Mouse (Mus musculus): ENCODE results near the gene Snx14. TPM values are rescaled to one million over a fixed set of nuclear protein-coding genes. Genes with fewer than 3 reads are reported as not detected.

The Snx14 gene
- polyA plus RNA-seq, 1 experiment from 2014 or later: 20.3 TPM

DNA sequence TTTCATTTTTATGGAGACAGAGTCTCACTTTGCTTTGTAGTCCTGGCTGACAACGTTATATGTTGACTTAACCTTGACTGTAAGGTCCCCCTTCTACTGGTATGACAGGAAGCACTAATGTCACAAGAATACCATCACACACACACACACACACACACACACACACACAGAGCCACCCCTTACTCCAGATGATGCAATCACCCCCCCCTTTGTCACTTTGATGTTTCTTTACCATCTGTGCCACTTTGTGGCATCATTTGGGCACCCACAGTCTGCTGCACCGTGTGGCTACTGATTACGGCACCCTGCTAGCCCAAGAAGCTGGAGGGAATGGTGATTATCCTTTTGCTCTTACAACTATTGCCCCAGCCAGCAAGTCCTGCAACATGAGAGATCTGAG lies 81.6 kb downstream of the Snx14 start:
- no peak for ATAC-seq
- H3K27ac ChIP-seq (ENCODE audit: low read length): no peak overlapping the region
- H3K4me3 ChIP-seq (ENCODE audit: low read depth, low read length): no peak overlapping the region
- no peak overlapping the region for H3K9ac ChIP-seq (replicated peaks; ENCODE audit: low read depth)
- TF ChIP-seq CTCF (IDR thresholded peaks at IDR 0.05) (no peak), EP300 (IDR thresholded peaks at IDR 0.05) (no peak)
- H3K36me3 ChIP-seq (ENCODE audit: insufficient read depth, low read length): no peaks in the 10 kb centered on the region
- H3K27me3 ChIP-seq (replicated peaks; ENCODE audit: insufficient read depth, low read length): no peaks in the 10 kb centered on the region
- 36% methylated on average over 3 of the region's 3 CpGs for WGBS
- no peak overlapping the region for H3K4me2 ChIP-seq (replicated peaks; ENCODE audit: low read depth, low read length)
- no peaks in the 10 kb centered on the region for H3K4me1 ChIP-seq (ENCODE audit: insufficient read depth, low read depth, low read length)
- no peaks in the 10 kb centered on the region for H3K9me3 ChIP-seq (ENCODE audit: low read length)
- DNase-seq (ENCODE audit: low spot score): no peak

- no peaks in the 10 kb centered on the region for H3K27me3 ChIP-seq (replicated peaks; ENCODE audit: insufficient read depth, low read length)
- no peak for ATAC-seq
- no peaks in the 10 kb centered on the region for H3K36me3 ChIP-seq (ENCODE audit: insufficient read depth, low read length)
- H3K27ac ChIP-seq (ENCODE audit: low read length): no peak overlapping the region
- TF ChIP-seq EP300 (IDR thresholded peaks at IDR 0.05) (no peak), CTCF (IDR thresholded peaks at IDR 0.05) (no peak)
- no peaks in the 10 kb centered on the region for H3K4me1 ChIP-seq (ENCODE audit: insufficient read depth, low read depth, low read length)
- no peak for DNase-seq (ENCODE audit: low spot score)
- no peak overlapping the region for H3K4me3 ChIP-seq (ENCODE audit: low read depth, low read length)
- H3K4me2 ChIP-seq (replicated peaks; ENCODE audit: low read depth, low read length): no peak overlapping the region
- H3K9me3 ChIP-seq (ENCODE audit: low read length): no peaks in the 10 kb centered on the region
- WGBS: 87% methylated on average over 7 of the region's 7 CpGs
- H3K9ac ChIP-seq (replicated peaks; ENCODE audit: low read depth): no peak overlapping the region
Observed at GRCm38 (mm10) chr9:88353459-88353858, 85.3 kb downstream of the Snx14 start.

- Histone ChIP-seq H3K9me3 (ENCODE audit: low read length) (no peaks in the 10 kb centered on the region), H3K4me2 (replicated peaks; ENCODE audit: low read depth, low read length) (no peak overlapping the region), H3K9ac (replicated peaks; ENCODE audit: low read depth) (no peak overlapping the region), H3K27ac (ENCODE audit: low read length) (no peak overlapping the region), H3K4me3 (ENCODE audit: low read depth, low read length) (no peak overlapping the region), H3K27me3 (replicated peaks; ENCODE audit: insufficient read depth, low read length) (no peaks in the 10 kb centered on the region), H3K36me3 (ENCODE audit: insufficient read depth, low read length) (no peaks in the 10 kb centered on the region), H3K4me1 (ENCODE audit: insufficient read depth, low read depth, low read length) (no peaks in the 10 kb centered on the region)
- DNase-seq (ENCODE audit: low spot score): no peak
- WGBS: 65% methylated on average over 6 of the region's 6 CpGs
- ATAC-seq: no peak
- TF ChIP-seq EP300 (IDR thresholded peaks at IDR 0.05): no peak
- no peak for TF ChIP-seq CTCF (IDR thresholded peaks at IDR 0.05)
Observed at GRCm38 (mm10) chr9:88352741-88353140, 86.0 kb downstream of the Snx14 start.

- no peak for ATAC-seq
Observed at GRCm38 (mm10) chr9:88351163-88351562, 87.6 kb downstream of the Snx14 start.

DNA sequence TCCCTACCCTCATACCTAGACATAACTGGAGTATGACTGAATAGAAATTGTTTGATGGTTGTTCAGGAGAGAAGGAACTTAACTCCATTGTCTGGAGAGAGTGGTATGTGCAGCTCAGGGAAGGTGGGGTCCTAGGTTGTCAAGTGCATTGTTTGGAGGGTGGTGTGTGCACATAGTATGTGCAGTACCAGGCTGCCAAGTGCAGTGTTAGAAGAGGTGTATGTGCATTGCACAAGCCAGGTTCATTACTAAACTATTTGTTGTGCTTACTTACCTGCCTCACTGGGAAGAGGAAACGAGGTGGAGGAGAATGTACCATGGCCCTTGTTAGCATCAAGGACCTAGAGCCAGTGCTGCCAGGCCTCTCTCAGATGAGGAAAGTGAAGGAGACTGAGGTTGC lies 88.4 kb downstream of the Snx14 start:
- no peak overlapping the region for H3K27ac ChIP-seq (ENCODE audit: low read length)
- ATAC-seq (peak; percentile 90), DNase-seq (ENCODE audit: low spot score) (peak; percentile 74)
- no peaks in the 10 kb centered on the region for H3K27me3 ChIP-seq (replicated peaks; ENCODE audit: insufficient read depth, low read length)
- TF ChIP-seq CTCF (IDR thresholded peaks at IDR 0.05): no peak
- 0 out of 2 replicates have a peak, but pooled peaks have one; percentile 35 for TF ChIP-seq EP300 (IDR thresholded peaks at IDR 0.05)
- no peak overlapping the region for H3K4me2 ChIP-seq (replicated peaks; ENCODE audit: low read depth, low read length)
- H3K9me3 ChIP-seq (ENCODE audit: low read length): no peaks in the 10 kb centered on the region
- no peak overlapping the region for H3K9ac ChIP-seq (replicated peaks; ENCODE audit: low read depth)
- no peaks in the 10 kb centered on the region for H3K4me1 ChIP-seq (ENCODE audit: insufficient read depth, low read depth, low read length)
- 47% methylated on average over 1 of the region's 1 CpGs for WGBS
- H3K36me3 ChIP-seq (ENCODE audit: insufficient read depth, low read length): no peaks in the 10 kb centered on the region
- no peak overlapping the region for H3K4me3 ChIP-seq (ENCODE audit: low read depth, low read length)

More at GRCm38 (mm10) chr9:88351163-88351562, 87.6 kb downstream of the Snx14 start:
- H3K4me2 ChIP-seq (replicated peaks; ENCODE audit: low read depth, low read length): no peak overlapping the region
- no peaks in the 10 kb centered on the region for H3K36me3 ChIP-seq (ENCODE audit: insufficient read depth, low read length)
- H3K4me3 ChIP-seq (ENCODE audit: low read depth, low read length): no peak overlapping the region
- WGBS: 26% methylated on average over 3 of the region's 3 CpGs
- H3K9ac ChIP-seq (replicated peaks; ENCODE audit: low read depth): no peak overlapping the region
- TF ChIP-seq CTCF (IDR thresholded peaks at IDR 0.05) (no peak), EP300 (IDR thresholded peaks at IDR 0.05) (no peak)
- DNase-seq (ENCODE audit: low spot score): no peak
- H3K27me3 ChIP-seq (replicated peaks; ENCODE audit: insufficient read depth, low read length): no peaks in the 10 kb centered on the region
- H3K4me1 ChIP-seq (ENCODE audit: insufficient read depth, low read depth, low read length): no peaks in the 10 kb centered on the region
- no peaks in the 10 kb centered on the region for H3K9me3 ChIP-seq (ENCODE audit: low read length)
- H3K27ac ChIP-seq (ENCODE audit: low read length): no peak overlapping the region

DNA sequence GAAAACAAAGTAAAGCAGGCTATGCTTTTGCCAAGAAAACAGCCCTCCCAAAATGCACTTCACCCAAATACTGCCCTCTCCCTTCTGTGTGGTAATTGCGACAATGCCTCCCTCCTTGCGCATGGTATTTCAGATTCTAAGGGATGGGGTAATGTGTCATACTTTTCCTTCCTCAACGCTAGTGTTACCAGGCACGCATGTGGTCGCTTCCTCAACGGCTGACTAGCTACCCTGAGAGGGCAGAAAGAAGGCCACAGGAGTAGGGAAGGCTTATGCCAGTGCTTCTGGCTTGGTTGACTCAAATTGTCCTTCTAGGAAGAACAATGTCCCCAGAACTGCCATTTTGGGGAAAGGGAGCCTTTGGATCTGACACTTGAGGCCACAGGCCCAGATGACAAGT lies 90.1 kb downstream of the Snx14 start:
- H3K4me2 ChIP-seq (replicated peaks; ENCODE audit: low read depth, low read length): no peak overlapping the region
- TF ChIP-seq CTCF (IDR thresholded peaks at IDR 0.05) (no peak), EP300 (IDR thresholded peaks at IDR 0.05) (no peak)
- no peak for ATAC-seq

DNA sequence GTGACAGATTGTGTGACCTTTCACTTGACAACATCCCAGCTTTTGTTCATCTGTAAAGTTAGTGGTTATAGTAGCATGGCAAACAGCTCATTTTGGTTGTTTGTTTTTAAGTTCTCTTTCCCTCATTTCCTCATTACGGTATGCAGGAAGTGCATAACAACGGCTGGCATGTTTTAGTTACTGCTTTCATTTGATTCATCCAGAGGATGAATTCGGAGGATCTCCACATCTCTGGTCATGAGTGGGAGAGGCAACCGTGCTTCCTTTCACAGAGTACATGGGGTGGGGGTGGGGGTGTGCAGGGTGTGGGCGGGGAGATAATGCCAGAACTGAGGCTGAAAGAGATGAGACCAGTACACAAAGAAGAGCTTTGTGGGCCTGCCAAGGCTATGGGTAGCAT lies 91.9 kb downstream of the Snx14 start:
- no peak for TF ChIP-seq EP300 (IDR thresholded peaks at IDR 0.05)
- no peak for TF ChIP-seq CTCF (IDR thresholded peaks at IDR 0.05)
- Histone ChIP-seq H3K4me1 (ENCODE audit: insufficient read depth, low read depth, low read length) (no peaks in the 10 kb centered on the region), H3K9me3 (ENCODE audit: low read length) (no peaks in the 10 kb centered on the region), H3K36me3 (ENCODE audit: insufficient read depth, low read length) (no peaks in the 10 kb centered on the region), H3K4me3 (ENCODE audit: low read depth, low read length) (no peak overlapping the region), H3K27me3 (replicated peaks; ENCODE audit: insufficient read depth, low read length) (no peaks in the 10 kb centered on the region), H3K27ac (ENCODE audit: low read length) (no peak overlapping the region), H3K9ac (replicated peaks; ENCODE audit: low read depth) (no peak overlapping the region), H3K4me2 (replicated peaks; ENCODE audit: low read depth, low read length) (no peak overlapping the region)
- no peak for ATAC-seq
- DNase-seq (ENCODE audit: low spot score): no peak
- 41% methylated on average over 5 of the region's 5 CpGs for WGBS

More for the DNA sequence above, 90.1 kb downstream of the Snx14 start:
- Histone ChIP-seq H3K9me3 (ENCODE audit: low read length) (no peaks in the 10 kb centered on the region), H3K36me3 (ENCODE audit: insufficient read depth, low read length) (no peaks in the 10 kb centered on the region), H3K9ac (replicated peaks; ENCODE audit: low read depth) (no peak overlapping the region), H3K27me3 (replicated peaks; ENCODE audit: insufficient read depth, low read length) (no peaks in the 10 kb centered on the region), H3K4me3 (ENCODE audit: low read depth, low read length) (no peak overlapping the region), H3K27ac (ENCODE audit: low read length) (no peak overlapping the region), H3K4me1 (ENCODE audit: insufficient read depth, low read depth, low read length) (no peaks in the 10 kb centered on the region)
- WGBS: 84% methylated on average over 6 of the region's 6 CpGs
- no peak for DNase-seq (ENCODE audit: low spot score)

Measured in lung, postnatal 0 days (tissue).